Mouse (Mus musculus) intestine, embryonic 14.5 days (tissue): ENCODE data around the gene Cnst. TPM values are rescaled to one million over a fixed set of nuclear protein-coding genes. Genes with fewer than 3 reads are reported as not detected.

Source experiments
- ATAC-seq: fragments of 200-750 bp; cut with Nextera tagmentation; replicated peaks from 2 replicates; pipeline ENCODE4 v1.8.0; 2017; ENCODE audit warnings: low read depth, moderate number of reproducible peaks, moderate TSS enrichment, moderate library complexity; ENCODE audit not compliant: low FRiP score, low TSS enrichment
- DNase-seq: peaks from one replicate; pipeline ENCODE4 v3.0.0-alpha.2; 2018; ENCODE audit warnings: low spot score
- H3K27ac ChIP-seq: fragments of 300-500 bp; sonication (generic); 2 replicates; pipeline ENCODE4 v1.5.1; 2014; ENCODE audit warnings: low read depth, mild to moderate bottlenecking, control low read depth
- H3K27me3 ChIP-seq: fragments of 300-500 bp; sonication (generic); replicated peaks from 2 replicates; pipeline ENCODE4 v1.6.1; 2014; ENCODE audit warnings: low read length, control low read depth; ENCODE audit not compliant: control insufficient read depth, insufficient read depth
- H3K36me3 ChIP-seq: fragments of 300-500 bp; sonication (generic); 2 replicates; pipeline ENCODE4 v1.6.1; 2014; ENCODE audit warnings: low read length, control low read depth; ENCODE audit not compliant: control insufficient read depth, insufficient read depth
- H3K4me1 ChIP-seq: fragments of 300-500 bp; sonication (generic); replicated peaks from 2 replicates; pipeline ENCODE4 v1.6.1; 2014; ENCODE audit warnings: low read length, control low read depth, mixed read lengths; ENCODE audit not compliant: control insufficient read depth, insufficient read depth
- H3K4me2 ChIP-seq: fragments of 300-500 bp; sonication (generic); 2 replicates; pipeline ENCODE4 v1.6.1; 2014; ENCODE audit warnings: low read length
- H3K4me3 ChIP-seq: fragments of 300-500 bp; sonication (generic); 2 replicates; pipeline ENCODE4 v1.5.1; 2014; ENCODE audit warnings: low read depth, low read length, control low read depth, mixed read lengths
- H3K9ac ChIP-seq: fragments of 300-500 bp; sonication (generic); 2 replicates; pipeline ENCODE4 v1.6.1; 2014; ENCODE audit warnings: mild to moderate bottlenecking, low read length
- H3K9me3 ChIP-seq: fragments of 300-500 bp; sonication (generic); 2 replicates; pipeline ENCODE4 v1.6.1; 2016; ENCODE audit warnings: low read length, control low read depth; ENCODE audit not compliant: control insufficient read depth
- WGBS: fragments of 180-500 bp; shearing (Covaris S2); extraction: QIAGEN DNeasy Blood & Tissue Kit; methylation state at CpG from one replicate; pipeline ENCODE4 v1.1.7; 2014; 5-methylcytosine and 5-hydroxymethylcytosine counted together
- polyA plus RNA-seq: library from polyadenylated mRNA; unstranded; fragments of >200 nt; fragmentation: Nextera tagmentation; extraction: Ambion mirVana; gene quantifications from 2 replicates; pipeline ENCODE4 v1.2.1, GENCODE M21; 2014

Cnst gene
- polyA plus RNA-seq, 1 experiment from 2014 or later, result 12.1 TPM

GRCm38 (mm10) chr1:179649324-179649723 is 103.2 kb downstream of the Cnst start:
- no peak overlapping the region for H3K9ac ChIP-seq
- H3K4me2 ChIP-seq, result no peak overlapping the region
- no peaks in the 10 kb centered on the region for H3K27me3 ChIP-seq
- 72% methylated on average over 3 of the region's 3 CpGs for WGBS
- DNase-seq, result no peak
- no peak overlapping the region for H3K4me3 ChIP-seq
- no peak for ATAC-seq
- no peak overlapping the region for H3K27ac ChIP-seq
- H3K4me1 ChIP-seq, result 0 out of 2 replicates have a peak, but pooled peaks cover 2% of the 10 kb centered on the region
- no peaks in the 10 kb centered on the region for H3K9me3 ChIP-seq
- H3K36me3 ChIP-seq, result no peaks in the 10 kb centered on the region

- H3K9ac ChIP-seq, result no peak overlapping the region
- DNase-seq, result no peak
- no peak overlapping the region for H3K4me3 ChIP-seq
- no peak for ATAC-seq
- 0 out of 2 replicates have a peak, but pooled peaks cover 2% of the 10 kb centered on the region for H3K4me1 ChIP-seq
- no peak overlapping the region for H3K27ac ChIP-seq
- no peaks in the 10 kb centered on the region for H3K27me3 ChIP-seq
- no peaks in the 10 kb centered on the region for H3K36me3 ChIP-seq
- H3K4me2 ChIP-seq, result no peak overlapping the region
- WGBS, result 65% methylated on average over 4 of the region's 4 CpGs
- H3K9me3 ChIP-seq, result no peaks in the 10 kb centered on the region
Measured at GRCm38 (mm10) chr1:179650284-179650683, 104.1 kb downstream of the Cnst start.

GRCm38 (mm10) chr1:179651224-179651623 is 105.1 kb downstream of the Cnst start:
- H3K27me3 ChIP-seq, result no peaks in the 10 kb centered on the region
- no peaks in the 10 kb centered on the region for H3K9me3 ChIP-seq
- H3K36me3 ChIP-seq, result no peaks in the 10 kb centered on the region
- H3K9ac ChIP-seq, result no peak overlapping the region
- ATAC-seq (no peak), DNase-seq (no peak)
- H3K4me3 ChIP-seq, result no peak overlapping the region
- H3K4me2 ChIP-seq, result no peak overlapping the region
- H3K4me1 ChIP-seq, result no peaks in the 10 kb centered on the region
- WGBS, result 74% methylated on average over 5 of the region's 5 CpGs
- no peak overlapping the region for H3K27ac ChIP-seq

GRCm38 (mm10) chr1:179663065-179663464 is 116.9 kb downstream of the Cnst start:
- no peak overlapping the region for H3K4me3 ChIP-seq
- no peak overlapping the region for H3K9ac ChIP-seq
- H3K4me1 ChIP-seq, result peaks cover 3% of the 10 kb centered on the region; the same call in 1 of the 2 replicates
- DNase-seq, result no peak
- H3K9me3 ChIP-seq, result no peaks in the 10 kb centered on the region
- no peak for ATAC-seq
- no peaks in the 10 kb centered on the region for H3K36me3 ChIP-seq
- WGBS, result 90% methylated on average over 5 of the region's 5 CpGs
- no peak overlapping the region for H3K4me2 ChIP-seq
- H3K27ac ChIP-seq, result no peak overlapping the region
- no peaks in the 10 kb centered on the region for H3K27me3 ChIP-seq

GRCm38 (mm10) chr1:179664309-179664930 is 118.2 kb downstream of the Cnst start:
- no peak for ATAC-seq
- no peaks in the 10 kb centered on the region for H3K36me3 ChIP-seq
- no peak overlapping the region for H3K9ac ChIP-seq
- H3K4me1 ChIP-seq, result peaks cover 9% of the 10 kb centered on the region
- no peak overlapping the region for H3K27ac ChIP-seq
- WGBS, result 51% methylated on average over 4 of the region's 4 CpGs
- H3K4me3 ChIP-seq, result no peak overlapping the region
- no peaks in the 10 kb centered on the region for H3K27me3 ChIP-seq
- no peak overlapping the region for H3K4me2 ChIP-seq
- no peak for DNase-seq
- H3K9me3 ChIP-seq, result no peaks in the 10 kb centered on the region

GRCm38 (mm10) chr1:179666971-179667370 is 120.8 kb downstream of the Cnst start:
- no peak overlapping the region for H3K9ac ChIP-seq
- 80% methylated on average over 2 of the region's 2 CpGs for WGBS
- H3K4me2 ChIP-seq, result no peak overlapping the region
- peaks cover 12% of the 10 kb centered on the region for H3K4me1 ChIP-seq
- no peaks in the 10 kb centered on the region for H3K9me3 ChIP-seq
- H3K27ac ChIP-seq, result no peak overlapping the region
- H3K36me3 ChIP-seq, result peaks cover 9% of the 10 kb centered on the region; the same call in 1 of the 2 replicates
- no peaks in the 10 kb centered on the region for H3K27me3 ChIP-seq
- H3K4me3 ChIP-seq, result no peak overlapping the region
- DNase-seq, result no peak
- ATAC-seq, result no peak

GRCm38 (mm10) chr1:179667450-179667849 is 121.3 kb downstream of the Cnst start:
- peak overlapping the region; percentile 83 for H3K9ac ChIP-seq

GRCm38 (mm10) chr1:179668013-179668805 is 122.0 kb downstream of the Cnst start, which contains the start of gene Sccpdh:
Sccpdh (plus strand) TSS chr1:179668210.
- peak within 1 kb of the TSS; percentile 78 for H3K27ac ChIP-seq
- no peaks in the 10 kb centered on the region for H3K27me3 ChIP-seq
- no peaks in the 10 kb centered on the region for H3K9me3 ChIP-seq
- H3K4me2 ChIP-seq, result peak within 1 kb of the TSS; percentile 76
- peak; percentile 88 for DNase-seq
- H3K36me3 ChIP-seq, result peaks cover 13% of the 10 kb centered on the region
- H3K9ac ChIP-seq, result peak within 1 kb of the TSS; percentile 83
- WGBS, result under 1% methylated on average over 65 of the region's 84 CpGs
- peak within 1 kb of the TSS; percentile 91 for H3K4me3 ChIP-seq
- H3K4me1 ChIP-seq, result peaks cover 12% of the 10 kb centered on the region
- ATAC-seq, result peak; percentile 95

More at GRCm38 (mm10) chr1:179667450-179667849, 121.3 kb downstream of the Cnst start:
- Histone ChIP-seq H3K4me1 (peaks cover 12% of the 10 kb centered on the region), H3K27me3 (no peaks in the 10 kb centered on the region), H3K4me3 (peak overlapping the region; percentile 91), H3K9me3 (no peaks in the 10 kb centered on the region), H3K27ac (peak overlapping the region; percentile 78; the same call in 1 of the 2 replicates), H3K4me2 (peak overlapping the region; percentile 76), H3K36me3 (peaks cover 11% of the 10 kb centered on the region; the same call in 1 of the 2 replicates)
- ATAC-seq (peak; percentile 3; the same call in 1 of the 2 replicates), DNase-seq (no peak)
- WGBS, result 10% methylated on average over 7 of the region's 7 CpGs
